Mouse (Mus musculus) G1E (cell line): ENCODE results near the gene Olfr1232.

Experiments used
- CTCF ChIP-seq: IDR thresholded peaks from 2 replicates; pipeline ENCODE4 v1.5.1; 2012; ENCODE audit warnings: low read depth, low read length, inconsistent platforms, mixed read lengths
- GATA1 ChIP-seq: IDR thresholded peaks from 2 replicates; pipeline ENCODE4 v1.6.1; 2012; ENCODE audit warnings: borderline replicate concordance, low read length, inconsistent platforms, mixed read lengths
- POLR2AphosphoS5 ChIP-seq: IDR thresholded peaks from 2 replicates; pipeline ENCODE4 v1.6.1; 2012; ENCODE audit warnings: low read depth, low read length, inconsistent platforms; ENCODE audit not compliant: insufficient replicate concordance
- TAL1 ChIP-seq: conservative IDR thresholded peaks from 2 replicates; pipeline ENCODE4 v1.6.1; 2012; ENCODE audit warnings: low read depth, low read length, inconsistent platforms, mixed read lengths

GRCm38 (mm10) chr2:89364765-89365164 is 35.3 kb upstream of the Olfr1232 start, which contains the start of gene Olfr1234:
- TF ChIP-seq CTCF (no peak), POLR2AphosphoS5 (no peak), GATA1 (no peak), TAL1 (no peak)
